Mouse (Mus musculus) liver, adult (tissue): ENCODE results near the gene Kiss1.

Source experiments
- GATA4 ChIP-seq: IDR thresholded peaks from 2 replicates; pipeline ENCODE4 v1.6.1; 2014; ENCODE audit warnings: mild to moderate bottlenecking, low read length; ENCODE audit not compliant: insufficient replicate concordance

Kiss1 gene

GRCm38 (mm10) chr1:133370352-133370751 is 48.7 kb downstream of the Kiss1 start:
- TF ChIP-seq GATA4 = no peak

GRCm38 (mm10) chr1:133371431-133371830 is 49.8 kb downstream of the Kiss1 start:
- TF ChIP-seq GATA4 = no peak

GRCm38 (mm10) chr1:133372113-133372512 is 50.4 kb downstream of the Kiss1 start:
- TF ChIP-seq GATA4 = no peak

GRCm38 (mm10) chr1:133375696-133376346 is 54.1 kb downstream of the Kiss1 start:
- TF ChIP-seq GATA4 = no peak

- TF ChIP-seq GATA4 = no peak
These were observed 55.9 kb downstream of the Kiss1 start for GRCm38 (mm10) chr1:133377547-133377946.
